Mouse (Mus musculus) midbrain, embryonic 14.5 days (tissue): ENCODE data around the gene 1110051M20Rik. TPM values are rescaled to one million over a fixed set of nuclear protein-coding genes. Genes with fewer than 3 reads are reported as not detected.
A peak's percentile ranks its signal among the peaks of the same experiment; 100 is the strongest.

Source experiments
- ATAC-seq: fragments of 200-750 bp; cut with Nextera tagmentation; 2 replicates; pipeline ENCODE4 v1.8.0; 2017; ENCODE audit warnings: moderate number of reproducible peaks, moderate library complexity; ENCODE audit not compliant: low FRiP score, low TSS enrichment
- DNase-seq: peaks from one replicate; pipeline ENCODE4 v3.0.0-alpha.2; 2015
- H3K27ac ChIP-seq: fragments of 300-500 bp; sonication (generic); replicated peaks from 2 replicates; pipeline ENCODE4 v1.5.1; 2014; ENCODE audit warnings: mild to moderate bottlenecking, low read depth, low read length, moderate library complexity
- H3K27me3 ChIP-seq: fragments of 300-500 bp; sonication (generic); 2 replicates; pipeline ENCODE4 v1.6.1; 2014; ENCODE audit warnings: low read length, control low read depth, mixed read lengths; ENCODE audit not compliant: control insufficient read depth, insufficient read depth
- H3K36me3 ChIP-seq: fragments of 300-500 bp; sonication (generic); 2 replicates; pipeline ENCODE4 v1.6.1; 2014; ENCODE audit warnings: low read length, control low read depth; ENCODE audit not compliant: control insufficient read depth, insufficient read depth
- H3K4me1 ChIP-seq: fragments of 300-500 bp; sonication (generic); 2 replicates; pipeline ENCODE4 v1.6.1; 2014; ENCODE audit warnings: mild to moderate bottlenecking, antibody characterized with exemption, low read length, control low read depth; ENCODE audit not compliant: control insufficient read depth, insufficient read depth
- H3K4me2 ChIP-seq: fragments of 300-500 bp; sonication (generic); 2 replicates; pipeline ENCODE4 v1.6.1; 2014; ENCODE audit warnings: mild to moderate bottlenecking, low read length, moderate library complexity
- H3K4me3 ChIP-seq: fragments of 300-500 bp; sonication (generic); replicated peaks from 2 replicates; pipeline ENCODE4 v1.5.1; 2014; ENCODE audit warnings: low read depth, low read length
- H3K9ac ChIP-seq: fragments of 300-500 bp; sonication (generic); replicated peaks from 2 replicates; pipeline ENCODE4 v1.6.1; 2014; ENCODE audit warnings: mild to moderate bottlenecking, low read length, moderate library complexity
- H3K9me3 ChIP-seq: fragments of 300-500 bp; sonication (generic); 2 replicates; pipeline ENCODE4 v1.6.1; 2016; ENCODE audit warnings: low read length, control low read depth, mixed read lengths; ENCODE audit not compliant: control insufficient read depth
- WGBS: fragments of 180-500 bp; shearing (Covaris S2); extraction: QIAGEN DNeasy Blood & Tissue Kit; methylation state at CpG from one replicate; pipeline ENCODE4 v1.1.7; 2014; 5-methylcytosine and 5-hydroxymethylcytosine counted together
- polyA plus RNA-seq: library from polyadenylated mRNA; unstranded; fragments of >200 nt; fragmentation: Nextera tagmentation; extraction: Ambion mirVana; gene quantifications from 2 replicates; pipeline ENCODE4 v1.2.1, GENCODE M21; 2014

The 1110051M20Rik gene
- polyA plus RNA-seq, 1 experiment from 2014 or later: 175 TPM

DNA sequence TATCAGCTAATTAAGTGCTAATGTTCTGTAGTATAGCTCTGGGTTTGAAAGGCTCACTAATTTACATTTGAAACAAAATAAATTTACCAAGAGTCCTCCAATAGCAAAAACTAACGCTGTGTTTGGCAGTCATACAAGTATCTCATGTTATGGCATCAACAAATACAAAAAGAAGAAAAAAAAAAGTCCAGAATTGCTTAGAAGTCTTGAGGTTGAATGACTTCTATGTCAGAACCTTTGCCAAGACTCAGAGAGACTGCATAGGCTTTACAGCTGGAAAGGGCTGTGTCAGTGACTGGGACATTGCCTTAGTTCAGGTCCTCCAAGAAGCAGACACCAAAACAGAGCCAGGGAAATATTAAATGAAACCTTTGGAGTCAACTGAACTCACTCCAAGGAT, 4.6 kb downstream of the 1110051M20Rik start:
- H3K36me3 ChIP-seq: no peaks in the 10 kb centered on the region
- no peaks in the 10 kb centered on the region for H3K27me3 ChIP-seq
- no peaks in the 10 kb centered on the region for H3K9me3 ChIP-seq
- ATAC-seq: no peak
- 90% methylated on average over 1 of the region's 1 CpGs for WGBS
- H3K4me1 ChIP-seq: peaks cover 7% of the 10 kb centered on the region; the same call in 1 of the 2 replicates
- H3K27ac ChIP-seq: no peak overlapping the region
- no peak overlapping the region for H3K9ac ChIP-seq
- no peak overlapping the region for H3K4me2 ChIP-seq
- no peak overlapping the region for H3K4me3 ChIP-seq
- DNase-seq: no peak

DNA sequence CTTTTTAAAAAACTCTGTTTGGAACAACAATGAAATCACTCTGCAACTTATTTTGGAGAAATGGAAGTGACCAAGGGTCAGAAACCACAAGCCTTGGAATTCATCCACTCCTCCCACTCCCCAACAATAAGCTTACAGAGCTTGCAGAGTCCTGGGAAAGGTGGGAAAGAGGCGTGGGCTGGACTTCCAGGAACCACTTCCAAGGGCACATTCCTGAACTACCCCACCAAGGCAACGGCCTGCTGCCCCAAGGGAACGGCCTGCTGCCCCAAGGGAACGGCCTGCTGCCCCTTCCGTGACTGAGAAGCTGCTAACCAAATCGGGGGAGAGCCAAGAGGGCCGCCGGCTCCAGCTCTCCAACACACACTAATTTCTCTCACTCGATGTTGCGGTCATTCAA, 5.2 kb downstream of the 1110051M20Rik start:
- ATAC-seq (no peak), DNase-seq (no peak)
- Histone ChIP-seq H3K27ac (no peak overlapping the region), H3K4me3 (no peak overlapping the region), H3K4me2 (no peak overlapping the region), H3K4me1 (peaks cover 7% of the 10 kb centered on the region; the same call in 1 of the 2 replicates), H3K36me3 (no peaks in the 10 kb centered on the region), H3K9me3 (no peaks in the 10 kb centered on the region), H3K27me3 (no peaks in the 10 kb centered on the region), H3K9ac (no peak overlapping the region)
- WGBS: 93% methylated on average over 10 of the region's 10 CpGs

DNA sequence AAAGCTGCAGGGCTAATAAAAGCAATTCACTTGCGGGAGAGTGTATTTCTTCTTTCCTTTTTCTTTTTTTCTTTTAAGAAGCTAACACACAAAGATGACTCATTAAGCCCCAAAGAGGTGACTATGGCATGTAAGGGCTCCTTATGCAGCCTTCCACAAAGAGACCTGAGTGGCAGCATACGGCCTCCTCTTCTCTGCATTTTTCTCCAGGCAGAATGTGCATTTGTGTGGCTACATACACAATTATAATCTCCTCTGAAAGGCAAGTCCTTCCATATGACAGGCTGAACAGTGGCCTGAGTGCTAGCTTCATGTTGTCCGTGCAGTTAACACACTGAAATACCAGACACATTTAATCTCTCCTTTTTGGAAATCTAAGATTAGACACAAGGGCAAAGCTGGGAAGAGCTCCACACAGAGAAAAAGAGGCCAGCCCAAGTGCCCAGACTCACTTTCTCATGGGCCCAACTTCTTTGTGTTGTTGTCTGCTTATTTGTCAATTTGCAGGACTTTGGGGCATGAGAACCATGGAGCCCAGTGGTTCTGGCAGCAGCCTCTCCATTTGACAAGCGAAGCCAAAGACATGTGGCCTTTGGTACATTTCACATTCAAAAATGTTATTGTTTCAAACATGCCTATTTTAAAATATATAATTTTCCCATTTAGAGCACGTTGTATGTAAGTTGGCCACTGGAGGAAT, 7.2 kb downstream of the 1110051M20Rik start:
- ATAC-seq (no peak), DNase-seq (no peak)
- no peaks in the 10 kb centered on the region for H3K36me3 ChIP-seq
- 57% methylated on average over 5 of the region's 5 CpGs for WGBS
- no peak overlapping the region for H3K4me3 ChIP-seq
- H3K4me2 ChIP-seq: no peak overlapping the region
- H3K9me3 ChIP-seq: no peaks in the 10 kb centered on the region
- H3K4me1 ChIP-seq: no peaks in the 10 kb centered on the region; the same call in 1 of the 2 replicates
- peak overlapping the region; percentile 20; the same call in 1 of the 2 replicates for H3K27ac ChIP-seq
- H3K9ac ChIP-seq: no peak overlapping the region
- no peaks in the 10 kb centered on the region for H3K27me3 ChIP-seq

DNA sequence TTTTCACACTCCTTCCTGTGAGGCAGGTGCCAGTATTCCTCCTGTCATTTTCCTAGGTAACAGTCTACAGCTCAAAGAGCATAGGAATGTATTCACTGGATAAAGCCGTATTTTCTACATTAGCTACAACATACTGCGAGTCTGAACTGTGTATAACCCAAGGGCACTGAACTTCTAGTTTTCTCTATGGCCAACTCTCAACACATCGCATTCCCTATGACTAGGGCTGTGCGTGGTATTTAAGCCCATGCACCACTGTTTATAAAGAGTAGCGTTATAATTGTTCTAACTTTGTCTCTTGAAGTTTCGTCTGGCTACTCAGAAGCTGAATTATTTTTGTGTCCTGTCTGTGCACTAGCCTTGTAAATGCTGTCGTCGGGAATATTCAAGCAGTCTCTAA, 7.8 kb downstream of the 1110051M20Rik start:
- ATAC-seq: no peak
- Histone ChIP-seq H3K4me2 (no peak overlapping the region), H3K27me3 (no peaks in the 10 kb centered on the region), H3K27ac (no peak overlapping the region), H3K4me1 (no peaks in the 10 kb centered on the region), H3K4me3 (no peak overlapping the region), H3K9me3 (no peaks in the 10 kb centered on the region), H3K36me3 (no peaks in the 10 kb centered on the region), H3K9ac (no peak overlapping the region)
- no peak for DNase-seq
- WGBS: 71% methylated on average over 8 of the region's 8 CpGs

DNA sequence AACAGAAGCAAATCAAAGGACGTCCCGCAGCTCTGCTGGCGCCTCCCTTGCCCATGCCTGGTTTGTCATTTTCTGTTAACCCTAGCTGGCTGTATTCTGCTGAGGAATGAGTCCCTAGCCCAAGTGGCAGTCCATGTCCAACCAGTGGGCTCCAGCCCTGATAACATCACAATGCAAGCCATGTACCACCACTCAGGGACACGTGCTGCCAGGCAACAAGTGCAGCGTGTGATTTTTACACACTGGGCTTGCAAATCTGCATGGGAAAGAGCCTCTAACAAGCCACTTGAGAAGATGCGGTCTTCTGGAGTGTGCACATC, 13.9 kb downstream of the 1110051M20Rik start:
- H3K27me3 ChIP-seq: no peaks in the 10 kb centered on the region
- H3K9me3 ChIP-seq: no peaks in the 10 kb centered on the region
- peak overlapping the region; percentile 29 for H3K4me2 ChIP-seq
- WGBS: 2% methylated on average over 6 of the region's 6 CpGs
- H3K36me3 ChIP-seq: no peaks in the 10 kb centered on the region
- H3K9ac ChIP-seq: 0 out of 2 replicates have a peak overlapping the region, but pooled peaks have one; percentile 1
- DNase-seq: no peak
- peaks cover 23% of the 10 kb centered on the region for H3K4me1 ChIP-seq
- no peak overlapping the region for H3K4me3 ChIP-seq
- peak; percentile 88 for ATAC-seq
- peak overlapping the region; percentile 58; the same call in 1 of the 2 replicates for H3K27ac ChIP-seq

DNA sequence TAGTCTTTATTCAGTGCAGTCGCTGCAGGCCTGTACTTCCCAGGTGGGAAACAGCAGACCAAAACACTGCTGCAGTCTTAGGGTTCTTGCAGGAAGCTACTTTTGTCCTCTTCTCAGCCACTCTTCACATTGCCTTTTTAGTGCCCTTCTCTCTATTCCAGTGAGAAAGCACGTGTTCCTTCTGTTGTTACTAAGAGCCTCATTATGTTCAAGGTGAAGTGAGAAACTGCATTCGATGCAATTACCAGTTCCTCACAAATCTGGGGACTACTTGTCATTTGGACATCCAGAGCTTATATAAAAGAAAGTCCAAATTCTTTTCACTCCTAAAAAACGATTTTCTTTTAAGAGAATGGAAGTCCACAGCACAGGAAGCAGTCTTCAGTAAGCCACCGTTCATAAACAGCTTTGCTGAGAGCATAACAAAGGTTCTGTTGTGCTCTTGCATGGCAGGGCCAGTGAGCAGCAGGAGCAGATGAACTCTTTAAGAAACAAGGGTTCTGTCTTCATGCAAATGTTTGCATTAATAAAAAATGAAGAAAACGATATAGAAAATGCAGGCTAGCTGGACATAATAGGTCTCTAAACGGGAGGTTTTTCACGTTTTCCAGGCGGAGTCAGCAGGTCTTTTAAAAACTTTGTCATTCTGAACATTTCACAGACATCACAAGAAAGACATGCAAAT, 14.4 kb downstream of the 1110051M20Rik start:
- Histone ChIP-seq H3K27me3 (no peaks in the 10 kb centered on the region), H3K9me3 (no peaks in the 10 kb centered on the region), H3K4me3 (no peak overlapping the region), H3K4me2 (peak overlapping the region; percentile 29), H3K9ac (0 out of 2 replicates have a peak overlapping the region, but pooled peaks have one; percentile 1), H3K4me1 (peaks cover 23% of the 10 kb centered on the region), H3K36me3 (no peaks in the 10 kb centered on the region), H3K27ac (peak overlapping the region; percentile 58)
- WGBS: 6% methylated on average over 9 of the region's 9 CpGs
- peak; percentile 66; the same call in 1 of the 2 replicates for ATAC-seq
- peak; percentile 71 for DNase-seq

DNA sequence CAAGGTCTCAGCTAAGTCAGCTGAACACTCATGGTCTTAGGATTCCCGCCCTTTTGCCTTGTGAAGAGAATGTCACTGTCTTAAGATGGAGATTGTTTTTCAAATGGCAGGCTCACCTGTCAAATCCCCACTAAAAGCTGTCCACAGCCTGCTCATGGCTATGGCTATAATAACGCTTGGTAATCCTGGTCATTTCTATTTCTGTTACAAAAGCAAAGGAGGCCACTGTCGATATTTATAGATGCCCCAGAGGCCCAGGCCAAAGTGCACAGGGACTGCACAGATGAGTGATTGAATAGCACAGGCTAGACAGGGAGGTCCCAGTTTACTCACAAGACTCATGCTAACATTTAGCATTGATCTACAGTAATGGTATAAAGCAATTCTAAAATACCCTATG, 15.4 kb downstream of the 1110051M20Rik start:
- 72% methylated on average over 3 of the region's 3 CpGs for WGBS
- ATAC-seq (no peak), DNase-seq (no peak)
- Histone ChIP-seq H3K27ac (no peak overlapping the region), H3K4me3 (no peak overlapping the region), H3K36me3 (no peaks in the 10 kb centered on the region), H3K4me1 (peaks cover 23% of the 10 kb centered on the region), H3K9me3 (no peaks in the 10 kb centered on the region), H3K27me3 (no peaks in the 10 kb centered on the region), H3K4me2 (no peak overlapping the region), H3K9ac (no peak overlapping the region)

DNA sequence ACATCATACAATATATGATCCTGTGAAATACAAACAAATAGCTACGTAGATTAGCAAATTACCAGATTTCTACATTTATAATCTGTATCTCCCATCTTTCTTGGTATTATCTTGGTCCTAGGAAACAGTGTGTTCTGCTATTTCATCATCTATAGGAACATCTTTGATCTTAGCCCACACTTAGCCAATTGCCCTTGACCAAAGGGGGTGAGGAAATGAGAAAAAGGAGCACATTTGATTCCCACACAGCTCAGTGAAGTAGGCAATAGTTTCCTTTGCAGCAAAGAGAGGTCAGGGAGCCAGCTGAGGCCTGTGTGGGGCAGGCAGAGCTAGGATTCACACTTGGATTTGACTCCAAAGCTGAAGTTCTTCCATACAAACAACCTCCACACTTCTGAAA, 18.2 kb downstream of the 1110051M20Rik start:
- Histone ChIP-seq H3K4me1 (peaks cover 22% of the 10 kb centered on the region), H3K9ac (no peak overlapping the region), H3K4me2 (no peak overlapping the region), H3K27ac (no peak overlapping the region), H3K27me3 (no peaks in the 10 kb centered on the region), H3K4me3 (no peak overlapping the region), H3K36me3 (peaks cover 5% of the 10 kb centered on the region; the same call in 1 of the 2 replicates), H3K9me3 (no peaks in the 10 kb centered on the region)
- DNase-seq (no peak), ATAC-seq (no peak)
- WGBS: 96% methylated on average over 1 of the region's 1 CpGs
